Mouse (Mus musculus) lung, embryonic 16.5 days (tissue): ENCODE results near the gene D1Ertd622e. TPM values are rescaled to one million over a fixed set of nuclear protein-coding genes. Genes with fewer than 3 reads are reported as not detected.
"Not testable (repeated sequence)": the region's sequence is repeated elsewhere in the genome, so short reads cannot be mapped to it uniquely, and the experiment has no call there.

Experiments
- ATAC-seq: fragments of 200-750 bp; cut with Nextera tagmentation; 2 replicates; pipeline ENCODE4 v1.8.0; 2017; ENCODE audit warnings: low read depth, mild to moderate bottlenecking, moderate library complexity
- H3K27ac ChIP-seq: fragments of 300-500 bp; sonication (generic); 2 replicates; pipeline ENCODE4 v1.5.1; 2014; ENCODE audit warnings: mild to moderate bottlenecking, control low read depth, low read length
- H3K27me3 ChIP-seq: fragments of 300-500 bp; sonication (generic); 2 replicates; pipeline ENCODE4 v1.6.1; 2014; ENCODE audit warnings: low read depth, low read length, mixed read lengths; ENCODE audit not compliant: control insufficient read depth, insufficient read depth
- H3K36me3 ChIP-seq: fragments of 300-500 bp; sonication (generic); 2 replicates; pipeline ENCODE4 v1.6.1; 2014; ENCODE audit warnings: low read length; ENCODE audit not compliant: control insufficient read depth, insufficient read depth
- H3K4me1 ChIP-seq: fragments of 300-500 bp; sonication (generic); replicated peaks from 2 replicates; pipeline ENCODE4 v1.6.1; 2014; ENCODE audit warnings: low read length, mixed read lengths; ENCODE audit not compliant: control insufficient read depth, insufficient read depth
- H3K4me2 ChIP-seq: fragments of 300-500 bp; sonication (generic); 2 replicates; pipeline ENCODE4 v1.6.1; 2014; ENCODE audit warnings: low read depth, low read length, control low read depth
- H3K4me3 ChIP-seq: fragments of 300-500 bp; sonication (generic); 2 replicates; pipeline ENCODE4 v1.5.1; 2014; ENCODE audit warnings: mild to moderate bottlenecking, low read length, control low read depth
- H3K9ac ChIP-seq: fragments of 300-500 bp; sonication (generic); 2 replicates; pipeline ENCODE4 v1.6.1; 2014; ENCODE audit warnings: low read length, control low read depth
- H3K9me3 ChIP-seq: fragments of 300-500 bp; sonication (generic); 2 replicates; pipeline ENCODE4 v1.6.1; 2016; ENCODE audit warnings: low read length; ENCODE audit not compliant: control insufficient read depth
- WGBS: fragments of 180-500 bp; shearing (Covaris S2); extraction: QIAGEN DNeasy Blood & Tissue Kit; methylation state at CpG from one replicate; pipeline ENCODE4 v1.1.7; 2014; 5-methylcytosine and 5-hydroxymethylcytosine counted together
- polyA plus RNA-seq: library from polyadenylated mRNA; unstranded; fragments of >200 nt; fragmentation: Nextera tagmentation; extraction: Ambion mirVana; gene quantifications from 2 replicates; pipeline ENCODE4 v1.2.1, GENCODE M21; 2015

Gene D1Ertd622e
- polyA plus RNA-seq, 1 experiment from 2014 or later, result 19.5 TPM

DNA sequence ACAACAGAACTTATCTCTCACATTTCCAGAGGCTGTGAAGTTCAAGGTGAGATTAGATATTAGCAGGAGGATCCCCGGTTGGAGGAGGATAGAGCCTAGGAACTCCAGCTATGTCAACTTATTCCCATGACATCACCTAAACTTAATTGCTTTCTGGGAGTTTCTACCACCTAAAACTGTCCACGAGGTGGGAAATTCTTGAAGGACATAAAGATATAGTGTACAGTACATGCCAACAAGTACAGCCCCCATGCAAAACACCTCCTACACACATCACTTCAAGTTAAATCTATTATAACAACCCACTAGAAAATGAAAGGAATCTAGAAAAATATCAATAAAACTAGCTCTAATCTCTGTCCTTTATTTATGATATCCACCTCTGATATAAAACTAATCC, 61.5 kb downstream of the D1Ertd622e start:
- H3K4me2 ChIP-seq, result no peak overlapping the region
- WGBS, result 54% methylated on average over 2 of the region's 2 CpGs
- H3K4me1 ChIP-seq, result no peaks in the 10 kb centered on the region
- H3K27me3 ChIP-seq, result no peaks in the 10 kb centered on the region
- H3K36me3 ChIP-seq, result no peaks in the 10 kb centered on the region
- no peaks in the 10 kb centered on the region for H3K9me3 ChIP-seq
- H3K4me3 ChIP-seq, result no peak overlapping the region
- H3K9ac ChIP-seq, result no peak overlapping the region
- no peak overlapping the region for H3K27ac ChIP-seq
- no peak for ATAC-seq

DNA sequence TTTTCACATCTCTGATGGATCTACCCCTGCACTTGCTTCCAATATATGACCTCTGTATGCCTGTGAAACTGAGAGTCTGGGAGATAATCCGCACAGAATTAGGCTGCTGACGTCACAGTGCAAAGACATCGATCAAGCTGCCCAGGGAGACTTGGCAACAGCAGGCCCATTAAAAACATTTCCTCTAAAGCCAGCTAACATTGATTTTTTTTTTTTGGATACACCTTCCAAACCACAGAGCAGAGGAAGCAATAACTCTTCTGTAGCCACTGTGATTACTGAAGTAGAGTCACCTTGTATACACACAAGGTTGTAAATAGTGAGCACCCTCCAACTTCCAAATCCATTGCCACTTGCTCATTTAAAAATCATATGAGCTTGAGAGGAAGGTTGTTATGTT, 62.8 kb downstream of the D1Ertd622e start:
- ATAC-seq, result no peak
- no peaks in the 10 kb centered on the region for H3K4me1 ChIP-seq
- no peak overlapping the region for H3K9ac ChIP-seq
- no peaks in the 10 kb centered on the region for H3K27me3 ChIP-seq
- no peak overlapping the region for H3K4me3 ChIP-seq
- no peak overlapping the region for H3K27ac ChIP-seq
- no peaks in the 10 kb centered on the region for H3K9me3 ChIP-seq
- no peak overlapping the region for H3K4me2 ChIP-seq
- H3K36me3 ChIP-seq, result no peaks in the 10 kb centered on the region
- WGBS, result 73% methylated on average over 3 of the region's 3 CpGs

DNA sequence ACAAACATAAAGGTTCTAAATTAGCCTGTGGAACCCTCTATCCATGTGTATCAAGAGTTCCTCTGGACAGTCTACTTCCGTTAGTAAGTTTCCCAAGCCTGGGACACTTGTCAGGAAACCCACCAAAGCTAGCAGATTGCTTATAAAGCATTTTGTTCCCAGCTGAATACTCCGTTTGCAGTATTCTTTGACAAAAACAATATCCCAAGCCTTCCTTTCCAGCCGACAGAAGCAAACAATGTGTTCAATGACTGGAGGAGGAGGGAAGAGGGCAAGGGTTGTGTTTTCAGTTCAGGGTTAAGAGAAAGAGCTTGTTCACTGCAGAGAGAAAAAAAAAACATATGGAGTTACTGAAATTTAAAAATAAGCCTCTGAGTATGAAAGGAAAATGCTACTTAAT, 73.3 kb downstream of the D1Ertd622e start:
- no peak for ATAC-seq
- no peak overlapping the region for H3K9ac ChIP-seq
- WGBS, result 31% methylated on average over 3 of the region's 3 CpGs
- no peak overlapping the region for H3K27ac ChIP-seq
- H3K4me2 ChIP-seq, result no peak overlapping the region
- no peaks in the 10 kb centered on the region for H3K27me3 ChIP-seq
- H3K36me3 ChIP-seq, result no peaks in the 10 kb centered on the region
- no peaks in the 10 kb centered on the region for H3K9me3 ChIP-seq
- no peaks in the 10 kb centered on the region for H3K4me1 ChIP-seq
- no peak overlapping the region for H3K4me3 ChIP-seq

DNA sequence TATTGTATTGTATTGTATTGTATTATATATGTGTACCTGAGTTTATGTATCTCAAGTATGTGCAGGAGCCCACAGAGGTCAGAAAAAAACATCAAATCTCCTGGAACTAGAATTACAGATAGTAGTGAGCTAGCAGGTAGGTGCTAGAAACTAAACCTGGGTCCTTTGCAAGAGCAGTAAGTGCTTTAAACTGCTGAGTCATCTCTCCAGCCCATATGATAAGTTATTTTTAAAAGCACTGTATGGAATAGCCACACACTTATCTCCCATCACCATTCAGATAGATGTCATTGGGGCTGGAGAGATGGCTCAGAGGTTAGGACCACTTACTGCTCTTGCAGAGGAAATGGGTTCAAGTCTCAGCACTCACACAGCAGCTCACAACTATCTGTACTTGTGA, 76.8 kb downstream of the D1Ertd622e start:
- H3K36me3 ChIP-seq, result no peaks in the 10 kb centered on the region
- no peaks in the 10 kb centered on the region for H3K9me3 ChIP-seq
- H3K9ac ChIP-seq, result no peak overlapping the region
- no peak overlapping the region for H3K4me2 ChIP-seq
- H3K27ac ChIP-seq, result no peak overlapping the region
- H3K4me3 ChIP-seq, result no peak overlapping the region
- no peaks in the 10 kb centered on the region for H3K4me1 ChIP-seq
- H3K27me3 ChIP-seq, result no peaks in the 10 kb centered on the region
- ATAC-seq, result no peak

DNA sequence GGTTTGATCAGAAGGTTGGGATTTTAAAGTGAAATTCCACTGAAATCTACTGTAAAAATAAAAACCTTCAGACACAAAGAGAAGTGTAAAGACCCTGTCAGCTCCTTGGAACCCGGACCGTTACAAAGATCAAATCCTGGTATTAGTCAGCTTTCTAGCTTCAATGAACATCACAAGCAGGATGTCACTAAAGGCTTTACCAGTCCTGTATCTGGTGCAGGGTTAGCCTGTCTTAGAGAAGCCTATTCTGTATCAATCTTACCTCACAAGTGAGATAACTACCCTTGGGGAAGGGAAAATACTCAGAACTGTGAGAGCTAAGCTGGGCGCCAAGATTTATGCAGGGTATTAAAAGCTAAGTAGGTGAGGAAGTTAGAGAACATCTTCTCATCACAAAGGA, 77.7 kb downstream of the D1Ertd622e start:
- no peak overlapping the region for H3K27ac ChIP-seq
- no peaks in the 10 kb centered on the region for H3K36me3 ChIP-seq
- no peaks in the 10 kb centered on the region for H3K4me1 ChIP-seq
- H3K4me3 ChIP-seq, result no peak overlapping the region
- H3K4me2 ChIP-seq, result no peak overlapping the region
- H3K27me3 ChIP-seq, result no peaks in the 10 kb centered on the region
- no peaks in the 10 kb centered on the region for H3K9me3 ChIP-seq
- no peak for ATAC-seq
- H3K9ac ChIP-seq, result no peak overlapping the region
- 80% methylated on average over 3 of the region's 3 CpGs for WGBS

DNA sequence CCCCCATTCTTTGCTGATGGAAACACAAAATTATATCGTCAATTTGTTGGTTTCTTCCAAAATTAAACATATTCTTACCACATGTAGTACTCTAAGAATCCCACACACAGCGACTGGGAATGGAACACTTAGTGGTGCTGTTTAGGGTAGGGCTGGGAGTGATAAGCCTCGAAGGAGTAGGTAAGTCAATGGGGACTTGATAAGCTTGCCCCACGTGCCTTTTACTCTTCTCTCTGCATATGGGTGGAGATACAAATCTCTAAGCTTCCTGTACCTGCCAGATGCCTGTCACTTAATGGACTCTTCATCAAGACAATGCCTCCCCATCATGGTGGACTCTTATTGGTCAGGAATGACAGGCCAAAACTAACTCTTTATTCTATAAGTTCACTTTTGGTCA, 78.8 kb downstream of the D1Ertd622e start:
- 62% methylated on average over 4 of the region's 4 CpGs for WGBS
- Histone ChIP-seq H3K9me3 (no peaks in the 10 kb centered on the region), H3K4me1 (no peaks in the 10 kb centered on the region), H3K36me3 (no peaks in the 10 kb centered on the region), H3K27ac (no peak overlapping the region), H3K4me2 (no peak overlapping the region), H3K27me3 (no peaks in the 10 kb centered on the region), H3K9ac (no peak overlapping the region), H3K4me3 (no peak overlapping the region)
- ATAC-seq, result no peak

DNA sequence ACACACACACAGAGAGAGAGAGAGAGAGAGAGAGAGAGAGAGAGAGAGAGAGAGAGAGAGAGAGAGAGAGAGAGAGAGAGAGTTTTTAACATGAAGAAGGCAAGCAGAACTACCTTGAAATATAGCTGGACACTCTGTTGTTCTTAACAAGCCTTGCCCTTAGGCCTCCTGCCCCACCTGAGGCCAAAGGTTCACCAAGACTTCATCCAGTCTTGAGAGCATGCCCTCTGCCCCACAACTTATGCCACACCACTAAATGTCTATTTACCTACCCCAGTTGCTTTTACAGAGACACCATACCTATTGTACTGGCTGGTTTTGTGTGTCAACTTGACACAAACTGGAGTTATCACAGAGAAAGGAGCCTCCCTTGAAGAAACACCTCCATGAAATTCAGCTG, 81.2 kb downstream of the D1Ertd622e start:
- not testable (repeated sequence) for ATAC-seq, H3K9me3 ChIP-seq, H3K4me2 ChIP-seq, H3K4me3 ChIP-seq, H3K27ac ChIP-seq, H3K36me3 ChIP-seq, H3K27me3 ChIP-seq, H3K4me1 ChIP-seq, H3K9ac ChIP-seq

DNA sequence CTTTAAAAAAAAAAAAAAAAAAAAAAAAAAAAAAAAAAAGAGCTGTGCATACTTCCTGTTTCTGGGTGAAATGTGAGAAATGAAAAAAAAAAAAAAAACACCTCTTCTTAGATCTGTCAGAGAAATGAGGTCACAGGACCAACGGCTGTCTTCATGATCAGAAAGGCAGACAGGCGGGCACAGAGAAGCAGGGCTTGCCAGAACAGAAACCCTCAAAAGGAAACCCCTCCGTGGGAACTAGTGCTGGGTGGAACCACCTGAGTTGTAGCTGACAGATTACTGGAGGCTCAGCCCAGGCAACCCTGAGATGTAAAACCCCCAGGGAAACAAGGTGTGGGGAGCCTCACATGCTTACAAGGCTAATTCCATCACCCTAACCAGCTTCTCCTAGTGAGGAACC, 81.6 kb downstream of the D1Ertd622e start:
- ATAC-seq, result 0 out of 2 replicates have a peak, but pooled peaks have one; percentile 43
- no peak overlapping the region for H3K4me3 ChIP-seq
- WGBS, result 70% methylated on average over 3 of the region's 3 CpGs
- no peak overlapping the region for H3K27ac ChIP-seq
- H3K36me3 ChIP-seq, result no peaks in the 10 kb centered on the region
- H3K27me3 ChIP-seq, result no peaks in the 10 kb centered on the region
- no peak overlapping the region for H3K9ac ChIP-seq
- no peaks in the 10 kb centered on the region for H3K9me3 ChIP-seq
- H3K4me1 ChIP-seq, result no peaks in the 10 kb centered on the region
- H3K4me2 ChIP-seq, result no peak overlapping the region

DNA sequence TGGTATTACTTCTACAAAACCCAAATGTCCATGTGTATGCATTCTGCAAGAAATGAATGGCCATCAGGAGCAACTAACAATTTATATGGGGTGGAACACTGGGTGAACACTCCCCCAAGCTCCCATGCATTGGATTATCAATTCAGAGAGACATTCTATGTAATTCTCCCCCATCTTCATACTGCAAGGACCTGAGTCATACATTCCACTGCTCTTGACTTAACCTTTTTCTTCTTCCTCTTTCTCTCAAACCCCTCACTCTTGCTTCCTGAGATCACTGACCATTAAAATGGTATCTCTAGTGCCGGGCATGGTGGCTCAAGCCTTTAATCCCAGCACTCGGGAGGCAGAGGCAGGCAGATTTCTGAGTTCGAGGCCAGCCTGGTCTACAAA, 83.9 kb downstream of the D1Ertd622e start:
- Histone ChIP-seq H3K27ac (no peak overlapping the region), H3K9ac (no peak overlapping the region), H3K4me3 (no peak overlapping the region), H3K4me2 (no peak overlapping the region), H3K27me3 (no peaks in the 10 kb centered on the region), H3K9me3 (no peaks in the 10 kb centered on the region), H3K4me1 (no peaks in the 10 kb centered on the region), H3K36me3 (no peaks in the 10 kb centered on the region)
- 78% methylated on average over 3 of the region's 3 CpGs for WGBS
- no peak for ATAC-seq
